Mouse (Mus musculus) gastrocnemius, adult 8-10 months (tissue): ENCODE results near the gene Ccdc92b. TPM values are rescaled to one million over a fixed set of nuclear protein-coding genes. Genes with fewer than 3 reads are reported as not detected.

Source experiments
- DNase-seq, 2 experiments: peaks; one replicate each; pipeline ENCODE4 v3.0.0; 2022; ENCODE audit warnings: low spot score in 2 of 2
- total RNA-seq, 4 experiments: library from RNA; stranded (reverse); gene quantifications; 2 replicates each; pipeline ENCODE4 v1.2.4; 2022

Gene Ccdc92b
- total RNA-seq, 4 experiments from 2014 or later = 0.07 TPM; not detected in 3

DNA sequence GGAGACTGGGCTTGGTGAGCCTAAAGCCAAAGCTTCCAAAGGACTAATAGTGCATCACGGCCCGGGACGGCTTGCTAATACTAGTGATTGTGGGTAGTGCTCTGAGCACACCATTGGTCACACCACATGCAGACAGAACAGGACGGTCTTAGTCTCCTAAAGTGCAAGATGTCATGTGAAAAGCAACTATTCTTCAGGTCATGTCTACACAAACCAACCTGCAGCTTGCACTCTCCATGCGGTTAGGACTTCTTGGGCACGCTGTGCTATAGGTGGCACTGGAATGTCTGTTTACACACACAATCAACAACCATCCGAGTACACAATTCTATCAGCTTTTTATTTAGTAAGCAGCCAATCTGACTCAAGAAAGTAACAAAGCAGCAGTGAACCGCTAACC, 55.3 kb downstream of the Ccdc92b start:
- no peak for DNase-seq

DNA sequence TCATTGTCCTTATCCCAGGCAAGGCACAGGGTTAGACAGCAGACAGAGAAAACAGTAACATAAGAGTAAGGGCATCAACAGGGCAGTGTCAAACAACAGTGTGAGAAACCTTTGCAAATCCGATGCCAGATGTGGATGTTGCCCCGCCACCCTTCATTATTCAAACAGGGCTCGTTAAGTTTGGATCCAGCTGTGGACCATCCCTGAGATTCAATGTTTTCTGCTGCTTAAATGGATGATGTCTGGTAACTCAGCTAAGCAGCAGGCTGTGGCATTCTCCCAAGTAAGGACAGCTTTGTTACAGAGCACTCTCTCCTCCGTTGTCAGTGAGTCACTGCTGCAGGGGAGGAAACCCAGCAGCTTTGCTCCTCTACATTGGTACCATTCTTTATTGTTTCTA, 55.8 kb downstream of the Ccdc92b start:
- no peak for DNase-seq

Other genes starting within 250 kb of the Ccdc92b start
- gene Rap1gap2, start 8.7 kb upstream of the Ccdc92b start, total RNA-seq = 1 to 10 TPM; 3.7 to 6.6 (median 5.9) TPM
- gene Cluh, start 29.9 kb downstream of the Ccdc92b start, total RNA-seq = 10 to 100 TPM; 87.3 to 98.6 (median 92.7) TPM
- gene Pafah1b1, start 105.1 kb downstream of the Ccdc92b start, total RNA-seq = 100 to 1,000 TPM; 107 to 135 (median 112) TPM
- 10 to 100 TPM; 10.7 to 16.3 (median 12.4) TPM for gene Mettl16, start 151.2 kb downstream of the Ccdc92b start, total RNA-seq
- gene Mnt, start 211.3 kb downstream of the Ccdc92b start, total RNA-seq = 10 to 100 TPM in 1 of 4 experiments, 1 to 10 TPM in 3; 5.8 to 11.7 (median 7.8) TPM